Mouse (Mus musculus) left cerebral cortex, postnatal 10 days (tissue): ENCODE data around the gene Mllt6. TPM values are rescaled to one million over a fixed set of nuclear protein-coding genes. Genes with fewer than 3 reads are reported as not detected.
"Not testable (repeated sequence)": the region's sequence is repeated elsewhere in the genome, so short reads cannot be mapped to it uniquely, and the experiment has no call there.

ENCODE experiments used
- DNase-seq, 2 experiments: peaks; one replicate each; pipeline ENCODE4 v3.0.0; 2021 to 2022; ENCODE audit warnings: low spot score in 2 of 2, mixed read lengths in 1 of 2; ENCODE audit errors: extremely low spot score in 1 of 2
- intact Hi-C: fragments of 180-260 bp; cut with DNase I; formaldehyde crosslinking; loops from one replicate; pipeline ENCODE4 v1.15.1; 2025
- total RNA-seq, 2 experiments: library from RNA; stranded (reverse); gene quantifications; 2 replicates each; pipeline ENCODE4 v1.2.3; 2021

Gene Mllt6
- total RNA-seq, 2 experiments from 2014 or later: 66.9 to 71.6 TPM

- intact Hi-C loops: loop anchor here (5.0 kb wide), 1 partner anchor 41 kb away; the partner anchor contains the start of gene Pip4k2b
- peak in 1 of 2 experiments; percentile 49 for DNase-seq
These were observed 37.7 kb downstream of the Mllt6 start for GRCm38 (mm10) chr11:97700746-97701580.

- intact Hi-C loops: loop anchor here (5.0 kb wide), 1 partner anchor 41 kb away; the partner anchor contains the start of gene Pip4k2b
- no peak for DNase-seq
These were observed 38.6 kb downstream of the Mllt6 start for GRCm38 (mm10) chr11:97701581-97702392.

- DNase-seq: peak; percentile 86 to 89
- intact Hi-C loops: loop anchor here (5.0 kb wide), 1 partner anchor 40 kb away; the partner anchor contains the start of gene Pip4k2b
These were observed 39.2 kb downstream of the Mllt6 start for GRCm38 (mm10) chr11:97702393-97702745.

GRCm38 (mm10) chr11:97703039-97703826 lies 40.0 kb downstream of the Mllt6 start, which contains the start of gene Psmb3:
Gene Psmb3, plus strand, starts transcription at chr11:97703399.
- intact Hi-C loops: loop anchor here (5.0 kb wide), 1 partner anchor 39 kb away; the partner anchor contains the start of gene Pip4k2b
- peak; percentile 99 to 100 for DNase-seq

GRCm38 (mm10) chr11:97710067-97710466 lies 46.9 kb downstream of the Mllt6 start:
- intact Hi-C loops, DNase-seq: not testable (repeated sequence)

DNA sequence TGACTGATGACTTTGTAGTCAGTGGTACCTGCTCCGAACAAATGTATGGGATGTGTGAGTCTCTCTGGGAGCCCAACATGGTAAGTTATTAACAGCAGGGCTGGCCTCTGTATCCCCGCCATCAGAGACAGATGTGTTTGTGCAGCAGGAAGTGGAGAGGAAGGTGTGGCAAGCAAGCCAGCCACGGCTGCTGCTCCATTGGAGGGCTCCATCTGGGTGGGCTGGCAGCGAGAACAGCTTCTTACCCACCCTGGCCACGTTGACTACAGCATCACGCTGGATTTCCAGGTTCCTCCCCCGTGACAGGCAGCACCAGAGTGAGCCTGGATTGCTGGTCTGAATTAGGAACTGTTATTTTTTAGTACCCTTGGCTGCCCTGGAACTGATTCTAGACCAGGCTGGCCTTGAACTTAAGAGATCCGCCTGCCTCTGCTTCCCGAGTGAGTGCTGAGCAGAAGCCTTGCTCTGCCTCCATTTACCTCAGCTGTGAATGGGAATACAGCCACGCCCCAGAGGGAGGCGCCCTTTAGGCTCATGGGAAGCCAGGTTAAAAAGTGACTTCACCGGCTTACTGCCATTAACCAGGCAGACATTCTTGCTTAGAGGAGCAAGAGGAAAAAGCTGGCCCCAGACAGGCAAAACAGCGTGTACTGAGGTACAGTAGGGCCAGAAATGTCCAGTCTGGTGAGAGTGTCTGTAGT lies 48.1 kb downstream of the Mllt6 start:
- intact Hi-C loops: no loop called here
- no peak for DNase-seq

DNA sequence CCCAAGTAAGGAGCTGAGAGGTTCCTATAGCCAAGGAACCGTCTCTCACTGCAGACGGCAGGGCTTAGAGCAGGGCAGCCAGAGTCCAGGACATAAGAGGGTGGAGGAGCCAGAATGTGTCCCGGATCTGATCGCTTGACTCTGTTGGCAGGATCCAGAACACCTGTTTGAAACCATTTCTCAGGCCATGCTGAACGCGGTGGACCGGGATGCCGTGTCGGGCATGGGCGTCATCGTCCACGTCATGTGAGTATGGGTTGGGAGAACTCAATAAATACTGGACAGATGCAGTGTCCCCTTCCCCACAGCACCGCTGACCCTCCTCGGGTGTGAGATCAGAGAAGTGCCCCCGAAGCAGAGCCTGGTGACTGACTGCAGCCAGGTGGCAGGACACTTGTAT lies 49.1 kb downstream of the Mllt6 start:
- intact Hi-C loops: no loop called here
- no peak for DNase-seq

DNA sequence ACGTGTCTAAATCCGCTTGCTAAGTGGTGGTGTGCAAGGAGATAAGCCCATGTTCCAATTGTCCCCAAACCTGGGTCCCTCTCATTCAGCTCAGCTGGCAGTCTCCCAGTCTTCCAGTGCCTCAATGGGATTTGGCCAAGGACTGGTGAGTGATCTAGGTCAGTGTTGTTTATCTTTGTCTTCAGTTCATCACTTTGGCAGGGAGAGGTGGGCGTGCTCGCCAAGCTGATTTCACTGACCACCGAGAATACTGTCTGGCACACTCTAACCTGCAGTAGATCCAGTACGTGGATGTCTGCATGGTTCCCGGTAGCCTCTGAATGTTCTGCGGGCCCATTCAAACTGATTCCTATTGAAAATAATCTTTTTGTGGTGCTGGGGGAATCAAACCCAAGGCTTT lies 50.7 kb downstream of the Mllt6 start:
- intact Hi-C loops: no loop called here
- peak in 1 of 2 experiments; percentile 52 for DNase-seq

- no peak for DNase-seq
These were observed 51.1 kb downstream of the Mllt6 start for GRCm38 (mm10) chr11:97714356-97714755.

DNA sequence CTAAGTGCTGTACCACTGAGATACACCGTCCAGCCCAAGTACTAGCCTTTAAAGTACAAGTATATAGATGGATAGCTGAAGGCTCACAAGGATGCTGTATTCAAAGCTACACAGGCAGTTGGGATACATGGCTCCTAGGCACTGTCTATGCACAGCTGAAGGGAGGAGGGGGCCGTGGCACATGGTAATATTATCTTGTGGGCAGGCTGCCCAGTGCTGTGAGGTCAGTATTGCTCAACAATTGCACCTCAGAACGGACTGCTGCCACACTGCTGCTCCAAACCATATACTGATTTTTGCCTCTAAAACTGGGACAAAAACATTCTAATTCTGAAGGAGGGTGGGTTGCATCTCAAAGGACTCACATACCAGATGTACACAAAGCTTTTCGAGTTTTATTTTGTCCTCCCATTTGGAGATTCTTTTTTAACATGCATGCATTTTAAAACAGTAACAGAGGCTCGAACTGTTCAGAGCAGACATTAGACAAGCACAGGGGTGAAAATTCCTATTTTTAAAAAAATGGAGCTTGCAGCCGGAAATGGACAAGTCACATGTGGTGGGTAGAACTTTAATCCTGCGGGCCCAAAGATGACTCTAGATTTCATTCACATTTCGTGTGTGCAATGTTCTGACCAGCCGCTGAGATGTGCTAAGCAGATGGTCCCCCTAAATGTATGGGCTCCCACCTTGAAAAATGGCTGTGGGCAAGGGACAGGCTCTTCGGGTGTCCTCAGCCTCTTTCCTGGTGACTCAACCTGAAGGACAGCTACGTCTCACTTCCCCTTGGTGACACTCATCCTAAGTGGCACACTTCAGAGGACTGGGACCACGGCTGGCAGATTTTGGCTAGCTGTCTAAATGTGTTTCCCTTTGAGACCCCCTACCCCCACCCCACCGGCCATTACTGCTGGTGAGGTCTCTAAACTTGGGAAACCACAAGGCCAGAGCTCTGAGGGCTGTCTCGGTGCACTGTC lies 51.9 kb downstream of the Mllt6 start:
- DNase-seq: peak in 1 of 2 experiments; percentile 51
- intact Hi-C loops: no loop called here

More at GRCm38 (mm10) chr11:97714356-97714755, 51.1 kb downstream of the Mllt6 start:
- intact Hi-C loops: no loop called here

- intact Hi-C loops: no loop called here
- no peak for DNase-seq
These were observed 52.8 kb downstream of the Mllt6 start for GRCm38 (mm10) chr11:97716021-97716420.

DNA sequence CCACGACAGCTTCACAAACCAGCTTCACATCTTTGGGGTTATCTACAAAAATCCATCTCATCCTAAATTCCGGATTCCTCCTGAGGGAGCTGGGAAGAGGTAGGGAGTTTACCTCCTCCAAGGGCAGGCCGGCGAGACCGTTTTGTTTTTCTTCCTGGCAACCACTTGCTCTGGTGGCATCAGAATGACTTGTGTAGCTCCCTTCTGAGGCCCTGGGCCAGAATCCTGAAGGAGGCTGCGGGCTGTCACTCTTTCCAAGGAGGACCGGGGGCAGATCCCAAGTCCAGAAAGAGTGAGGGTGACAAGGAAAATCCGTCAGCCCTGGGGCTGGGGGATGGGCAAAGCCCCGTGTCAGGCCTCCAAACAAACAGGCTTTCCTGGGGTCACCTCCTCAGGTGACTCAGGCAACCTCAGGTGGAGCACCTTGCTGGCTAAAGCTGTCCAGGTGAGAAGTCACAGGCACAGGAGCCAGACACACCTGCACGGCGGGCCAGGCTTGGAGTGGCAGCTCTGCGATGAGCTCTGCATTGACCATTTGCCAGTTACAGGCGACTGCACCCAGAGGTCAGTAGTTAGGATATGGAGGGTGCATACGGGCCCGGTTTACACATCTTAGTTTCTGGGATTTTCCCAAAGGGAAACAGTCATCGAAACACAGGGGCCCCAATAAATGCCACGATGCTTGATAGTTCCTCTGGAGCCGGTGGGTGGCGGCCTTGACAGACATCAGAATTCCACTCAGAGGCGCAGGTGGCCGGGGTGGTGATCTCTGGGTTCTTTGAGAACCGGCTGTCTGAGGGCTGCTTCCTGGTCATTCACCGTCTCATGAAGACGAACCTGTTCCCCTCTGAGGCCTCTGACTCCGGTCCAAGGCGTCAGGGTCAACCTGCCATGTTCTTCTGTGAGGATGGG lies 54.4 kb downstream of the Mllt6 start:
- DNase-seq: no peak
- intact Hi-C loops: no loop called here

DNA sequence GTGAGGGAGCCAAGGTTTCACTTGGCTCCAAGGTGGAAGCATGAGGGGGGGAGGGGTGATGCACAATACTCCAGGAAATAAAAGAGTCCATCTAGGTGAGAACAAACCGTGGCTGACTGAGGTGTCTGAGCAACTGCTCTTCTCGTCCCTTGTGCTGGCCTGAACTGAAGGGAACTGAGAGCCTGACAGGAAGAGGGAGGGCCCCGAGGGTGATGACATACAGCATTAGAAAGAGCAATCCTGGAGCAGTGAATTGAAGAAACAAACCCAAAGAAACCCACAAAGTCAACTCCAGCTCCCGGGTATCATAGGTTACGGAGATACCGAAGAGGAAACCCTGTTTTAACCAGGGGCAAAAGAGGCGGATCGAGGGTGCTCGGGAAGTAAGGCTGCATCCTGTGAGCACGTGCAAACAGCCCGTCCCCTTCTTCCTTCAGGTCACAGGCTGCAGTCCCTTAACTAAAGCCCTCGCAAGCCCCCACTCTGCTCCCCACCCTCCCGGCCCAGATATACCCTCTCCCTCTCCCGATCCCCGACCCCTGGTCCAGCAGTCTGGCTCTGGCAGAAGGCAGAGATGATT lies 55.2 kb downstream of the Mllt6 start:
- intact Hi-C loops: no loop called here
- no peak for DNase-seq

DNA sequence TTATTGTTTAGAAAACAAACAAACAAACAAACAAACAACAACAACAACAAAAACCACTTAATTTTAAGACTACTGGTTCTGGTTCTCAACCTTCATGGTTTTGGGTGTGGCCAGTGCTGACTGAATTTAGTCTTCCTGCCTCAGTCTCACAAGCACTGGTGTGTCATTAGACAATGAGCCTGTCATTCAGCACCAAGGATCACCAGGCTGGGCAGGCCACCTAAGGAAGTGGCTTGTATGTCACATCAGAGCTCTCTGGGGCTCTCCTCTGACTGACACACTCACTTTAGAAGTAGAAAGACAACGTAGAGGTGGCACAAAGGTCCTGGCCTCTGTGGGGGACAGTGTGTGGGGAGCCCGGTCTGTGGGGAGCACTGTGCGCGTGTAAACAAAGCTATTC lies 55.8 kb downstream of the Mllt6 start:
- intact Hi-C loops: no loop called here

GRCm38 (mm10) chr11:97721338-97721737 lies 58.1 kb downstream of the Mllt6 start:
- intact Hi-C loops: no loop called here
- no peak for DNase-seq

More for the DNA sequence above, 55.8 kb downstream of the Mllt6 start:
- no peak for DNase-seq

GRCm38 (mm10) chr11:97723709-97724108 lies 60.5 kb downstream of the Mllt6 start:
- no peak for DNase-seq
- intact Hi-C loops: no loop called here
